Mouse (Mus musculus) neutrophil, adult 83 days (primary cell): ENCODE measurements around the gene Olfr588-ps1. TPM values are rescaled to one million over a fixed set of nuclear protein-coding genes. Genes with fewer than 3 reads are reported as not detected.

Source experiments
- total RNA-seq, 2 experiments: library from RNA; stranded (reverse); gene quantifications; one replicate each; pipeline ENCODE4 v1.2.4; 2023

The Olfr588-ps1 gene
- not detected for total RNA-seq

GRCm38 (mm10) chr7:103140579-103140978, at the start of gene Olfr588-ps1:
Gene Olfr588-ps1, plus strand, starts transcription at chr7:103140879.

GRCm38 (mm10) chr7:103097420-103097819, 43.3 kb upstream of the Olfr588-ps1 start, which contains the start of gene Olfr585:
Gene Olfr585, plus strand, starts transcription at chr7:103097720.

GRCm38 (mm10) chr7:103125538-103125937, 15.1 kb upstream of the Olfr588-ps1 start, which contains the start of gene Olfr586:
Gene Olfr586, minus strand, starts transcription at chr7:103125638.

GRCm38 (mm10) chr7:103156256-103156655, 15.6 kb downstream of the Olfr588-ps1 start, which contains the start of gene Olfr589:
Gene Olfr589, minus strand, starts transcription at chr7:103156356.

GRCm38 (mm10) chr7:103178240-103178639, 37.6 kb downstream of the Olfr588-ps1 start, which contains the start of gene Olfr591:
Gene Olfr591, minus strand, starts transcription at chr7:103178340.

GRCm38 (mm10) chr7:103184503-103184902, 43.8 kb downstream of the Olfr588-ps1 start, which contains the start of gene Olfr592:
Gene Olfr592, plus strand, starts transcription at chr7:103184803.

Other genes starting within 250 kb of the Olfr588-ps1 start
- gene Olfr569, start 250.0 kb upstream of the Olfr588-ps1 start, total RNA-seq = not detected
- gene Olfr570, start 246.3 kb upstream of the Olfr588-ps1 start, total RNA-seq = not detected
- gene Olfr571, start 223.3 kb upstream of the Olfr588-ps1 start, total RNA-seq = not detected
- gene Olfr572, start 216.5 kb upstream of the Olfr588-ps1 start, total RNA-seq = not detected
- not detected for gene Olfr573-ps1, start 198.3 kb upstream of the Olfr588-ps1 start, total RNA-seq
- not detected for gene Olfr574, start 192.4 kb upstream of the Olfr588-ps1 start, total RNA-seq
- gene Olfr575, start 182.1 kb upstream of the Olfr588-ps1 start, total RNA-seq = not detected
- gene Olfr576, start 178.2 kb upstream of the Olfr588-ps1 start, total RNA-seq = not detected
- gene Olfr577, start 164.9 kb upstream of the Olfr588-ps1 start, total RNA-seq = not detected
- gene Olfr578, start 151.6 kb upstream of the Olfr588-ps1 start, total RNA-seq = not detected
- gene Olfr582, start 102.9 kb upstream of the Olfr588-ps1 start, total RNA-seq = not detected
- gene Olfr583, start 89.6 kb upstream of the Olfr588-ps1 start, total RNA-seq = not detected
- gene Olfr584, start 59.0 kb upstream of the Olfr588-ps1 start, total RNA-seq = not detected
- not detected for gene Olfr585, start 43.2 kb upstream of the Olfr588-ps1 start, total RNA-seq
- gene Olfr586, start 15.2 kb upstream of the Olfr588-ps1 start, total RNA-seq = not detected
- gene Olfr589, start 15.5 kb downstream of the Olfr588-ps1 start, total RNA-seq = not detected
- not detected for gene Olfr591, start 37.5 kb downstream of the Olfr588-ps1 start, total RNA-seq
- gene Olfr592, start 43.9 kb downstream of the Olfr588-ps1 start, total RNA-seq = not detected
- not detected for gene Olfr593, start 71.0 kb downstream of the Olfr588-ps1 start, total RNA-seq
- not detected for gene Olfr594, start 76.1 kb downstream of the Olfr588-ps1 start, total RNA-seq
- gene Usp17ld, start 111.6 kb downstream of the Olfr588-ps1 start, total RNA-seq = not detected
- not detected for gene Olfr596, start 164.8 kb downstream of the Olfr588-ps1 start, total RNA-seq
- gene Olfr597, start 175.4 kb downstream of the Olfr588-ps1 start, total RNA-seq = not detected
- gene Olfr598, start 182.7 kb downstream of the Olfr588-ps1 start, total RNA-seq = not detected
- not detected for gene Olfr599, start 195.0 kb downstream of the Olfr588-ps1 start, total RNA-seq
- gene Olfr600, start 208.8 kb downstream of the Olfr588-ps1 start, total RNA-seq = not detected
- gene Olfr601, start 221.8 kb downstream of the Olfr588-ps1 start, total RNA-seq = not detected
- gene Olfr603, start 245.3 kb downstream of the Olfr588-ps1 start, total RNA-seq = not detected